Mouse (Mus musculus): Measurements from ENCODE around the gene Notch2. TPM values are rescaled to one million over a fixed set of nuclear protein-coding genes. Genes with fewer than 3 reads are reported as not detected.
A peak's percentile ranks its signal among the peaks of the same experiment; 100 is the strongest.

The Notch2 gene
- polyA plus RNA-seq, 1 experiment from 2014 or later, result 9.0 TPM

GRCm38 (mm10) chr3:98060981-98061660 lies 47.8 kb downstream of the Notch2 start:
- Histone ChIP-seq H3K4me1 (peaks cover 41% of the 10 kb centered on the region), H3K4me3 (no peak overlapping the region), H3K36me3 (replicated peaks) (no peaks in the 10 kb centered on the region), H3K4me2 (no peak overlapping the region), H3K27ac (no peak overlapping the region), H3K9ac (no peak overlapping the region), H3K9me3 (no peaks in the 10 kb centered on the region), H3K27me3 (replicated peaks) (no peaks in the 10 kb centered on the region)
- WGBS, result 27% methylated on average over 7 of the region's 7 CpGs
- peak; percentile 6; the same call in 1 of the 2 replicates for ATAC-seq (replicated peaks)

- Histone ChIP-seq H3K4me1 (peaks cover 41% of the 10 kb centered on the region), H3K36me3 (replicated peaks) (no peaks in the 10 kb centered on the region), H3K9me3 (no peaks in the 10 kb centered on the region), H3K4me2 (no peak overlapping the region), H3K4me3 (no peak overlapping the region), H3K9ac (no peak overlapping the region), H3K27me3 (replicated peaks) (no peaks in the 10 kb centered on the region), H3K27ac (peak overlapping the region; percentile 71; the same call in 1 of the 2 replicates)
- WGBS, result 39% methylated on average over 13 of the region's 13 CpGs
- ATAC-seq (replicated peaks), result peak; percentile 24; the same call in 1 of the 2 replicates
Observed at GRCm38 (mm10) chr3:98061661-98062330, 48.5 kb downstream of the Notch2 start.

- Histone ChIP-seq H3K4me2 (no peak overlapping the region), H3K4me1 (peaks cover 41% of the 10 kb centered on the region), H3K4me3 (no peak overlapping the region), H3K9ac (no peak overlapping the region), H3K9me3 (no peaks in the 10 kb centered on the region), H3K27me3 (replicated peaks) (no peaks in the 10 kb centered on the region), H3K36me3 (replicated peaks) (no peaks in the 10 kb centered on the region), H3K27ac (peak overlapping the region; percentile 71)
- WGBS, result 71% methylated on average over 1 of the region's 1 CpGs
- ATAC-seq (replicated peaks), result 0 out of 2 replicates have a peak, but pooled peaks have one; percentile 19
Observed at GRCm38 (mm10) chr3:98062591-98063185, 49.4 kb downstream of the Notch2 start.

DNA sequence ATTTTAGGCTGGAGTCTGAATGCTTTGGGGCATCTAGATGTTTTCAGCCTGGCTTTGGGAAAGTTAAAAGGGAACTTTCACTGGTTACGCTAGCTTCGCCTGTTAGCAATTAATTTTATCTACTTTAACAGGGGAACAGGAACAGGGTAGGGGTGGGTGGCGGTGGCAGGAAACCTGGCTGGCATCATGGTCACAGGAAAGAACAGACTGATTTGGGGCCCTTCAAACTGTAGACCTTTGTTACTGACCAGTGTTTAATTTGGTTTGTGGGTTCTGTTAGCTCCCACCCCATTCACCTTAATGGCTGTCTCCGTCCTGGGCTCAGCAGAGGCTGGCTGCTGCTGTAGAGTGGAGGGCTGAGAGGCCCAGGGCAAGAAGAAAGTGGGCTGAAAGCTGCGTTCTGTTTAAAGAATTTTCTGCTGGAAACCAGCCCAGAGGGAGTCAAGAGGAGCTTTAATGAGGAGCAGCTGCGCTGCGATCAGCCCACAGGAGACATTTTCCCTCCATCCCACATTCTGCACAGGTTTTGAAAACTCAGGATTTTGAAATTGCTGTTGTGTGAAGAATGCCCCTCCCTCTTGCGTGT lies 50.0 kb downstream of the Notch2 start:
- H3K9ac ChIP-seq, result no peak overlapping the region

GRCm38 (mm10) chr3:98063833-98064232 lies 50.5 kb downstream of the Notch2 start:
- peak; percentile 41; the same call in 1 of the 2 replicates for ATAC-seq (replicated peaks)
- H3K36me3 ChIP-seq (replicated peaks), result no peaks in the 10 kb centered on the region
- H3K4me3 ChIP-seq, result no peak overlapping the region
- peaks cover 46% of the 10 kb centered on the region for H3K4me1 ChIP-seq
- H3K27me3 ChIP-seq (replicated peaks), result no peaks in the 10 kb centered on the region
- peak overlapping the region; percentile 7; the same call in 1 of the 2 replicates for H3K4me2 ChIP-seq
- no peak overlapping the region for H3K9ac ChIP-seq
- 18% methylated on average over 9 of the region's 9 CpGs for WGBS
- peak overlapping the region; percentile 71 for H3K27ac ChIP-seq
- no peaks in the 10 kb centered on the region for H3K9me3 ChIP-seq

More for the DNA sequence above, 50.0 kb downstream of the Notch2 start:
- Histone ChIP-seq H3K27ac (peak overlapping the region; percentile 71), H3K4me2 (peak overlapping the region; percentile 7; the same call in 1 of the 2 replicates), H3K36me3 (replicated peaks) (no peaks in the 10 kb centered on the region), H3K27me3 (replicated peaks) (no peaks in the 10 kb centered on the region), H3K4me3 (no peak overlapping the region), H3K4me1 (peaks cover 46% of the 10 kb centered on the region), H3K9me3 (no peaks in the 10 kb centered on the region)
- ATAC-seq (replicated peaks), result peak; percentile 60
- WGBS, result 24% methylated on average over 8 of the region's 8 CpGs

DNA sequence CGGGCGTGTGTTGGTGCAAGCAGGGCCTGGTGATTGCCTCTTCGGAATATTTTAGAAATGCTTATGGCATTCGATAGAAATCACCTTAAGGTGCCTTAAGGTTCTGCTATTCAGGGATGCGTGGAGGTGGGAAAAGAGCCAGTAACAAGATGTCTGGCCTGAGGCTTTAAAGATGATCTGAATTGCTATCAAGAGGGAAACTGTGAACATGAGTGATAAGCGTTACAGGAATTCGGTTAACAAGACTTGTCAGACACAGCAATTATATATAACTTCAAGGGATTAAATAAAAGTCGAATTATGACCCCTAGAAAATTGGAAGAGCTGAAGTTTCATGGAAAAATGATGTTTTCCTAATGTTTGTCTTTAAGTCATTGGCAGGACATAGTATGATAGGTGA lies 51.7 kb downstream of the Notch2 start:
- no peak overlapping the region for H3K4me3 ChIP-seq
- H3K27ac ChIP-seq, result peak overlapping the region; percentile 26; the same call in 1 of the 2 replicates
- no peaks in the 10 kb centered on the region for H3K36me3 ChIP-seq (replicated peaks)
- H3K4me2 ChIP-seq, result no peak overlapping the region
- ATAC-seq (replicated peaks), result no peak
- no peak overlapping the region for H3K9ac ChIP-seq
- whole genome bisulfite sequencing, result 85% methylated on average over 8 of the region's 8 CpGs
- no peaks in the 10 kb centered on the region for H3K27me3 ChIP-seq (replicated peaks)
- no peaks in the 10 kb centered on the region for H3K9me3 ChIP-seq
- peaks cover 46% of the 10 kb centered on the region for H3K4me1 ChIP-seq

- WGBS, result 89% methylated on average over 3 of the region's 3 CpGs
- H3K9ac ChIP-seq, result no peak overlapping the region
- H3K27ac ChIP-seq, result no peak overlapping the region
- H3K27me3 ChIP-seq (replicated peaks), result no peaks in the 10 kb centered on the region
- no peaks in the 10 kb centered on the region for H3K9me3 ChIP-seq
- no peak for ATAC-seq (replicated peaks)
- no peaks in the 10 kb centered on the region for H3K36me3 ChIP-seq (replicated peaks)
- H3K4me1 ChIP-seq, result peaks cover 39% of the 10 kb centered on the region
- H3K4me3 ChIP-seq, result no peak overlapping the region
- no peak overlapping the region for H3K4me2 ChIP-seq
Observed at GRCm38 (mm10) chr3:98066434-98066833, 53.1 kb downstream of the Notch2 start.

GRCm38 (mm10) chr3:98067413-98067812 lies 54.1 kb downstream of the Notch2 start:
- no peak overlapping the region for H3K4me2 ChIP-seq
- no peaks in the 10 kb centered on the region for H3K9me3 ChIP-seq
- H3K27ac ChIP-seq, result no peak overlapping the region
- no peak overlapping the region for H3K4me3 ChIP-seq
- 83% methylated on average over 3 of the region's 3 CpGs for WGBS
- no peaks in the 10 kb centered on the region for H3K27me3 ChIP-seq (replicated peaks)
- H3K9ac ChIP-seq, result no peak overlapping the region
- H3K36me3 ChIP-seq (replicated peaks), result no peaks in the 10 kb centered on the region
- peaks cover 30% of the 10 kb centered on the region for H3K4me1 ChIP-seq
- ATAC-seq (replicated peaks), result no peak

GRCm38 (mm10) chr3:98067852-98068491 lies 54.6 kb downstream of the Notch2 start:
- no peak overlapping the region for H3K27ac ChIP-seq
- no peaks in the 10 kb centered on the region for H3K9me3 ChIP-seq
- WGBS, result 72% methylated on average over 12 of the region's 12 CpGs

GRCm38 (mm10) chr3:98069161-98069560 lies 55.8 kb downstream of the Notch2 start:
- no peak overlapping the region for H3K4me2 ChIP-seq
- H3K4me3 ChIP-seq, result no peak overlapping the region
- peaks cover 12% of the 10 kb centered on the region for H3K4me1 ChIP-seq
- no peaks in the 10 kb centered on the region for H3K9me3 ChIP-seq
- no peak for ATAC-seq (replicated peaks)
- WGBS, result 85% methylated on average over 7 of the region's 7 CpGs
- no peaks in the 10 kb centered on the region for H3K27me3 ChIP-seq (replicated peaks)
- H3K36me3 ChIP-seq (replicated peaks), result no peaks in the 10 kb centered on the region
- H3K27ac ChIP-seq, result no peak overlapping the region
- no peak overlapping the region for H3K9ac ChIP-seq

More at GRCm38 (mm10) chr3:98067852-98068491, 54.6 kb downstream of the Notch2 start:
- Histone ChIP-seq H3K36me3 (replicated peaks) (no peaks in the 10 kb centered on the region), H3K4me2 (no peak overlapping the region), H3K9ac (no peak overlapping the region), H3K4me3 (no peak overlapping the region), H3K27me3 (replicated peaks) (no peaks in the 10 kb centered on the region), H3K4me1 (peaks cover 24% of the 10 kb centered on the region)
- ATAC-seq (replicated peaks), result no peak

DNA sequence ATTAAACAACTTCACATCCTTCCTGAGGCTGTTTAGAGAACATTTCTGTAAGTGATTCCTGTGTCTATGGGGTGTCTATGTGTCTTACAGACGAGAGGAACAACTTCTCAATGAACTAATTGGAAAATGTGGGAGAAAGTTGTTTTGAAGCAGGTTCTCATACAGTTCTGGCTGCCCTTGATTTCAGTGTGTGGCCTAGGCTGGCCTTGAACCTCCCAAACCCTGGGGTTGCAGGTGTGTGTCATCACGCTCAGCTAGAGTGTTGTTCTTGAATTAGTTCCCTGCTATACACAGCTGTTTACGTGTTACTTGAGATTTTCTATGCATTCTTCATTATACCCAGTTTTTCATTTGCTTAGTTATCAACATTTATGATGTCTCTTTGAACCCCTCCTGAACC lies 56.5 kb downstream of the Notch2 start:
- no peak overlapping the region for H3K9ac ChIP-seq
- no peak overlapping the region for H3K4me3 ChIP-seq
- no peak overlapping the region for H3K4me2 ChIP-seq
- ATAC-seq (replicated peaks), result no peak
- no peaks in the 10 kb centered on the region for H3K9me3 ChIP-seq
- H3K4me1 ChIP-seq, result peaks cover 9% of the 10 kb centered on the region
- WGBS, result 86% methylated on average over 3 of the region's 3 CpGs
- no peaks in the 10 kb centered on the region for H3K27me3 ChIP-seq (replicated peaks)
- H3K36me3 ChIP-seq (replicated peaks), result no peaks in the 10 kb centered on the region
- no peak overlapping the region for H3K27ac ChIP-seq

DNA sequence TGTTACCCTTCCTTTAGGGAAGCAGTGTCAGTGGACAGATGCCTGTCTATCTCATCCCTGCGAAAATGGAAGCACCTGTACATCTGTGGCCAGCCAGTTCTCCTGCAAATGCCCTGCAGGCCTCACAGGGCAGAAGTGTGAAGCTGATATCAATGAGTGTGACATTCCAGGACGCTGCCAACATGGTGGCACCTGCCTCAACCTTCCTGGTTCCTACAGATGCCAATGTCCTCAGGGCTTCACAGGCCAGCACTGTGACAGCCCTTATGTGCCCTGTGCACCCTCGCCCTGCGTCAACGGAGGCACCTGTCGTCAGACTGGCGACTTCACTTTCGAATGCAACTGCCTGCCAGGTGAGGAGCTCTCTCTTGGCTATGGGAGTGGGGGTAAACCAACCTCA lies 59.2 kb downstream of the Notch2 start:
- Histone ChIP-seq H3K9me3 (no peaks in the 10 kb centered on the region), H3K9ac (no peak overlapping the region), H3K4me3 (no peak overlapping the region), H3K27ac (no peak overlapping the region), H3K4me2 (no peak overlapping the region), H3K36me3 (replicated peaks) (no peaks in the 10 kb centered on the region), H3K4me1 (peaks cover 11% of the 10 kb centered on the region), H3K27me3 (replicated peaks) (no peaks in the 10 kb centered on the region)
- WGBS, result 94% methylated on average over 8 of the region's 8 CpGs
- no peak for ATAC-seq (replicated peaks)
